Mouse (Mus musculus) gastrocnemius, postnatal 14 days (tissue): Measurements from ENCODE around the gene Srpk2. TPM values are rescaled to one million over a fixed set of nuclear protein-coding genes. Genes with fewer than 3 reads are reported as not detected.
"Not testable (repeated sequence)": the region's sequence is repeated elsewhere in the genome, so short reads cannot be mapped to it uniquely, and the experiment has no call there.

ENCODE experiments used
- DNase-seq: peaks from one replicate; pipeline ENCODE4 v3.0.0; 2021; ENCODE audit warnings: mixed read lengths
- intact Hi-C: fragments of 180-260 bp; cut with DNase I; formaldehyde crosslinking; loops from one replicate; pipeline ENCODE4 v1.15.1; 2025; ENCODE audit warnings: low total_unique reads
- long read RNA-seq, 2 experiments: library from polyadenylated mRNA; stranded (forward); transcript quantifications; one replicate each; pipeline ENCODE4 v2.0.0; 2021
- total RNA-seq, 2 experiments: library from RNA; stranded (reverse); gene quantifications; 2 replicates each; pipeline ENCODE4 v1.2.3; 2021

Gene Srpk2
- total RNA-seq: 10 to 100 TPM; 23.8 to 31.2 TPM
- long read RNA-seq, experiment 1, partial matches to known transcripts: 1 of 3 reads
- long read RNA-seq, experiment 1, other reads (novel, unspliced or antisense): 2 of 3 reads
- long read RNA-seq, experiment 2, full-length matches to known transcripts: 2 of 9 reads
- long read RNA-seq, experiment 2, partial matches to known transcripts: 2 of 9 reads
- long read RNA-seq, experiment 2, other reads (novel, unspliced or antisense): 5 of 9 reads

DNA sequence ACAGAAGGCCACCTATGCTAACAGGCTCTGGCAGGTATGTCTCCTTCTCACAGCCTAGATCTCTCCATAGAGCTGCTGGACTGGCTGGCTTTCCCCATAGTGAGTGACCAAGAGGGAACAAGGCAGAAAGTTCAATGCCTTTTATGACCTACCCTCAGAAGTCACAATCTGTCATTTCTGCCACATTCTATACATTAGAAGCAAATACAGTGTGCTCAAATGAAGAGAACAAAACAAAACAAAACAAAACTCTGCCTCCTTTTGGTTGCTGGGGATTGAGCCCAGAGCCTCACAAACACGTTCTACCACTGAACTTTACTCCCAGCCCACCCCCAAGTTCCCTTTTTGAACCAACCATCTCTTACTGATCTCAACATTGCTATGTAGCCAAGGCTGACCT, at the start of gene Srpk2:
Gene Srpk2, minus strand, starts transcription at position 101 of the 400 bp plus-strand sequence.
- intact Hi-C loops: no loop called here
- no peak for DNase-seq

DNA sequence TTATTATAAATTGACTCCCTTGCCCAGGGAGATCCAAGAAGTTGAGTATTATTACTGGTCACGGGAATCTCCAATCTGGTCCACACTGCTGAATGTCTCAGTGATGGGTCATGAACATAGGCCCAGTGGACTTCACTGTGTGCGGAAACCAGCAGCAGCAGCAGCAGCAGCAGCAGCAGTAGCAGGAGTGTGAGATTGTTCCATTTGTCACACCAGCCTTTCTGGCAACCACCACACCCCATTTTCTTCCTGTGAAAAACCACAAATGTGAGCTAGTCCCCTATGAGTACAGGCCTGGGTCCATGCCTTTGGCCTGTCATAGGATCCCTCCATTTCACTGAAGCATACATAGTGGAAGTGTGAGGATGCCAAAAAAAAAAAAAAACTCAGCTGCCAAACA, 37.5 kb upstream of the Srpk2 start:
- no peak for DNase-seq
- intact Hi-C loops: no loop called here

DNA sequence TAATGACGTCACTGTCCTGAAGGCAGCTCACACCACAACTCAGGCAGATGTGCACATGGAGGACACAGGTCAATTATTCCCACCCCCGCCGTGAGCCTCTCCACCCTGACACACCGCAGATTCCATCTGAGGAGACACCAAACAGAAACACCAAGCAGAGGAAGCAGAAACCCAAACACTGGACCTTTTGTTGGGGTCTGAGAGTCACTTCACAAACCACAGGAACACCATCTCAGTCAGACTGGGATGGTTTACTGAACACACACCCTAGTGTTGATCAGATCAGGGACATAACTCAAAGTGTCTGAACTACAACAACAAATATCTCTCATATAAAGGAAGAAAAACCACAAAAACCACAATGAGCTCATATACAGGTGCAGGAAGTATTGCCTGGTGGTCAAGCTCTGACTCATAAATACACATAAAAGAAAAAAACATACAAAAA, 34.5 kb upstream of the Srpk2 start:
- intact Hi-C loops: no loop called here
- DNase-seq: no peak

DNA sequence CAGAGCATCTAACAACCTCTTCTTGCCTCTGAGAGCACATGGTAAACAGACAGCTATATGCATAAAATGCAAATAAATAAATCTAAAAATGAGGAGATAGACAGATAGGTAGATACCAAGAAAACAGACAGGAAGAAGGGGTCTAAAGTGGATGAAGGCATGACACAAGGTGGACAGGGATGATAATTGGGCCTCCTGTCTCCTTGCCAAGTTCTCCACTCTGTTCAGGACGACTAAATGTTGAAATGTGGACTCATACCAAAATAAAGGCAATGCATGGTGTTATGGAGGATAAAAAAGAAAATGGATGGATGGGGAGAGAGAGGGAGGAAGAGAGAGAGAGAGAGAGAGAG, 33.7 kb upstream of the Srpk2 start:
- no peak for DNase-seq
- intact Hi-C loops: no loop called here

DNA sequence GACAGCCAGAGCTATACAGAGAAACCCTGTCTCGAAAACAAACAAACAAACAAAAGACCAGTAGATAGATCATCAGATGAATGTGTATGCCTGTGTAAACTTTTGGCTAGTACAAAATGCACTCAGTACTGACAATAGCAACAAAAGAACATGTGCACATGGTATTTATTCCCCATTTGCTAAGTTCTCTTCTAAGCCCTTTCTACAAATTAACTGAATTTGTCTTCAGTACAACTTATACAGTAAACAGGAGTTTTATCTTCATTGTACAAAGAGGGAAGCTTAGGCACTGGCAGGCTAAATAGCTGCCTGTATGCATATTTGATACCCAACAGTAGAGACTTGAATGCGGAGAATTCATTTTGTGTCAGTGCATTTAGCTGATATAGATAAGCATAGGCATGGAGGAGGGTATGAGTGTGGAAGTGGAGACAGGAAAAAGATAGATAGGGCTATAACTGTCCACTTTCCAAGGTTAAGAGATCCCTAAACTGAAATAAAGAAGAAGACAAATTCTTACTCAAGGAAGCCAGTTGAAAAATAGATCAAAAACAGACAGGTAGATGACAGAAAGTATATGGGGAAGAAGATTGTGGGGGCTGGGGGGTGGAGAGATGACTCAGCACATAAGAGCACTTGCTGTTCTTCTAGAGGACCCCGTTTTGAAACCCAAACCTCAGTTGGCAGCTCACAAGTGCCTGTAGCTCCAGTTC, 33.2 kb upstream of the Srpk2 start:
- no peak for DNase-seq
- intact Hi-C loops: no loop called here

DNA sequence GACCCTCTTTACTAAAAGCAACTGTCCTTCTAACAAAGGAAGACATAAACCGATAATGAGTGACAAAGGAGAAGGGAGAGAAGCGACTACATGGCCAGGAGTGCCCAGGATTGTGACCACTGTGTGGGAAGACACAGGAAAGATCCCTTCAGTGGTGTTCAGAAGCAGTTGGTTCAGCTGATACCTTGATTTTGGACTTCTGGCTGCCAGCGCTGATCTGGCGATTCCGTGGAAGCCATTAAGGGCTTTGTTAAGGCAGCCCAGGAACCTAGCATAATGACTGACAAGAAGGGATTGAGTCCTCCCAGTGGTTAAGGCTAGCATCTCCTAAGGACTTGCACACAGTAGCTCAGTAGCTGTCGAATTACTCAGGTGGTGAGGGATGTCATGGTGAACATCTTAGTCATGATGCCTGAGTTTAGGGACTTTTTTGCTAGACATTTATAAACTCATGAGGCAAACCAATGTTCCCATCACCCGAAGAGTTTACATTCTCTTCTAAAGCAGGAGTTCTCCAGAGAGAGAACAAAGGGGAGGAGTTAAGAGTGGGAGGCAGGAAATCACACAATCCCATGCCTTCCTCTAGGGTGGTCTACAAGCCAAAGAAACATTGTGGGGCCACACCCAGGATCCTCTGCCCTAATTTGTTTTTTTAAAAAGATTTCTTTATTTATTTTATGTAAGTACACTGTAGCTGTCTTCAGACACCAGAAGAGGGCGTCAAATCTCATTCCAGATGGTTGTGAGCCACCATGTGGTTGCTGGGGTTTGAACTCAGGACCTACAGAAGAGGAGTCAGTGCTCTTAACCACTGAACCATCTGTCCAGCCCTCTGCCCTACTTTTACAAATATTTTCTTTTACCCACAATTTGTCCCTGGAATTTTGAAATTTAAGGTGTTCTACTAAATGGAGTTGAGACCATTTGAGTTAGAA, 29.3 kb upstream of the Srpk2 start:
- intact Hi-C loops: no loop called here
- DNase-seq: no peak

DNA sequence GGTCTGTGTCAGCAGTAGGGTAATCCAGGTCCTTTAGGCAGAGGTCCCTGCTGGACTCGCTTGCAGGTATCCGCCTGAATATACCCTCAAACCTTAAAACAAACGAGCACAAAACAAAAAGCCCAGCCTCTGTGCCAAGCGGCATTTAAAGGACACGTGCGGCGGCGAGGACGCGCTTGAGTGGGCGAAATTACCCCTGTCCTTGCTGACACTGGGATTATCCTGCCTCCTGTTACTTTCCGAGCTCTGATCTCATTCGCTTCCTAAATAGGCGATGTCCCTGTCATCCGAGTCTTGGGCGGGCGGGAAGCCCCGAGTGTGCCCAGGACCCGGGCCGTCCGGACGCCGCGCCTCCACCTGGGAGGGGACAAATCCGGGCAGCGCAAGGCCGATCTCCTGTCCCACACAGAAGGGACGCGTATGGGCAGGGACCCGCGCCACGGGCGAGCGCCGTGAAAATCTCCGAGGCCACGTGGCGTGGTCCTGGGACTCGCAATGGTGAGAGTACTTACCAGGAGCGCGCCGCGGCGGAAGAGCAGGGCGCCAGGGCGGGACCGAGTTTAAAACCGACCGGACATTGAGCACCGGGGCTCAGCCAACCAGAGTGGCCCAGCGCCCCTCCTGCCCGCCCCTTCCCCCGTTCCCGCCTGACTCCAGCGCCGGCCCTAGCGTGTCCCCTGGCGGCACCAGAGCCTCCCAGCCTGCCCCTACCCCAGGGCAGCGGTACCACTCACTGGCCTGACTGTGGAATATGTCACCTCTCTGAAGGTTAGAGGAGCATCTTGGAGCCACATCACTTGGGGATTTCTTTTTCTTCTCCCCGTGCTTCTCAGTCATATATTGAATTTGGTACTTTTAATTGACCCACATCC, 27.9 kb upstream of the Srpk2 start:
- intact Hi-C loops: no loop called here
- peak; percentile 79 for DNase-seq

DNA sequence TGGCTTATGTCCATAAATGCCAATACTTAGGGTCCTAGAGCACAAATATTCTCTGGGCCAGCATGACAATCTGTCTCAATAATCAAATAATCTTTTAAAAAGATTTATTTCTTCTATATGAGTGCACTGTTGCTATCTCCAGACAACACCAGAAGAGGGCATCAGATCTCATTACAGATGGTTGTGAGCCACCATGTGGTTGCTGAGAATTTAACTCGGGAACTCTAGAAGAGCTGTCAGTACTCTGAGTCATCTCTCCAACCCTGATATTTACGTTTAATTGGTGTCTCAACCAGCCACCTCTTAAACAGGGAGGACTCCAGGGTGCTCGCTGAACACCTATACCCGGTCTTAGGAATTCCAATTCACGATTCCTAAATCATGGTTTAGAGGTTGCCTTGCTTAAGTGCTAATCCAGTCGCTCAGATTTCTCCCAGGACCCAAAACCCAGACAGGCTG, 27.3 kb upstream of the Srpk2 start:
- DNase-seq, intact Hi-C loops: not testable (repeated sequence)

DNA sequence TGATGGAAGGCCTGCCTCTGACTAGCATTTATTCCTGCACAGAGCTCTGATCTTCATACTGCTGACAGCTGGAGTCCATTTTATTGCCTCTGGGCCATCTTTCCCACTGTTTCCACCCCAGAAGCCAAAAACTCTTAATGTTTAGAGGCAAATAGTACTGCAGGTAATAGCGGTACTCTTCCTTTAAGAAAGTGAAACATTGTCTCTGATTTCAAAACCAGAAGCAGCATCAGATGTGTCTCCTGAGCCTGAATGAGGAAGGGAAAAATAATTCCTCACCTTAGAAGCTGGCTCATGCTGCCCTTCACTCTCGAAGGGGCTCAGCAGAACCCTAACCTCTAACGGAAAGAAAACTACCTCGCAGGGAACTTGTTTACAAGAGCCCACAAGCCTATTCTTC, 26.8 kb upstream of the Srpk2 start:
- DNase-seq: no peak
- intact Hi-C loops: no loop called here

DNA sequence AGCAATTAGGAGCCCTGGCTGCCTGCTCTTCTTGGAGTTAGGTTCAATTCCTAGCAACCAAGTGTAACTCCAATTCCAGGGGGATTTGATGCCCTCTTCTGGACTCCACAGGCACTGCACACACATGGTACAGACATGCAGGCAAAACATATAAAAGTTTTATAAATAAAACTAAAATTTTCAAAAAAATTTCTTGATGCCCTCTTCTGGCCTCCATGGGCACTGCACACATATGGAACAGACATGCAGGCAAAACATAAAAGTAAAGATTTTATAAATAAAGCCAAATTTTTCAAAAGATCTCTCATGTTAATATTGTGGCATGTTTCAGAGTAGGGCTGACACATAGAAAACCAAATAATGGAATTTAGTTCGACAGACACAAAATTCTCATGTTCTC, 25.2 kb upstream of the Srpk2 start:
- intact Hi-C loops: no loop called here

DNA sequence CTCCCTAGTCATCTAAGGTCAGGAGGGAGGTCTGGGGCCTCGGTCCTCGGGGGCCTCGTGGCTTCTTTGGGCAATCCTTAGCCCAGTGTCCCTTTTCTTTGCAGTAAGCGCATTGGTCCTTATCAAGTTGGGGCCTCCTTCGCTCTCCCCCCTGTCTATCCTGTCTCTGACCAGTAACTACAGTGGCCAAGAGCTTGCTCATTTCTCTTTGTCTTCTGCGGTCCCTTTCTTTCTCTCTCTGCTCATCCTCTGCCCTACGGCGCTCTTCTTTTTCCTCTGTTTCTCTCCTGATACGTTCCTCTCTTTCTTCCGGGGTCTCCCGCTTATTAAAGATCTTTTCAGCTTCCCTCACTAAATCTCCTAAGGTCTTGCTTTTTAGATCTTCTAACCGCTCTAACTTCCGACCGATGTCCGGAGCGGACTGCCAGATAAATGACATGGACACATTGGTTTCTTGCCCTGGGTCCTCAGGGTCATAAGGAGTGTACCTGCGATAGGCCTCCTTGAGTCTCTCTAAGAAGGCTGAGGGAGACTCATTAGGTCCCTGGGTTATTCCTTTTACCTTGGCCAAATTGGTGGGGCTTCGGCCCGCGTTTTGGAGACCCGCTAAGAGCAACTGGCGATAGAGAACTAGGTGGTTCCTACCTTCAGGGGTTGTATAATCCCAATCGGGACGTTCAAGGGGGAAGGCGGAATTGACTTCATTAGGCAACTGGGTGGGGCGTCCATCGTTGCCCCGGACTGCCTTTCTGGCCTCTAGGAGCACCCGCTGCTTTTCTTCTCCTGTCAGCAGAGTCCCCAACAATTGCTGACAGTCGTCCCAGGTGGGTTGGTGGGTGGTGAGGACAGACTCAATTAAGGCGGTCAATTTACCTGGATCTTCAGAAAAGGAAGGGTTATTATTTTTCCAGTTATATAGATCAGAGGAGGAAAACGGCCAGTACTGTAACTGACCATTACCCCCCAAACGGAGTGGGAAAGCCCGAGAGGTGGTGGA, 22.5 kb upstream of the Srpk2 start:
- intact Hi-C loops: not testable (repeated sequence)

More for the DNA sequence above, 25.2 kb upstream of the Srpk2 start:
- no peak for DNase-seq

DNA sequence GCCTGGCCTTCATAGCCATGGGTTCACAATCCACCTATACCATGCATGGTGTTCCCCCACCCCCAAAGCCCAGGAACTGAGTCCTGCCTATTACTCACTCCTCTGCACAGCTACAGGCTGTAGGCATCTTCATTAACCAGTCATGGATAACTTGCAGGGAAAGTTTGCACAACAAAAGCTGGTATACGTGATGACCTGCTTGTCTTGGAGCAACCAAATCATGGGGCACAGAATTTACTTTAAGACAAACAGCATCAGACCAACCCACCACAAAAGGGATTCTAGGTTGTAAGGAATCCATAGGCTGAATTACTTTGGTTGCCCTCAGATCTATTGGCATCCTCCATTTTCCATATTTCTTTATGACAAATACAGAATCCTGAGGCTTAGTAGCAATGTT, 13.0 kb upstream of the Srpk2 start:
- no peak for DNase-seq
- intact Hi-C loops: no loop called here

More for the DNA sequence above, 22.5 kb upstream of the Srpk2 start:
- DNase-seq: not testable (repeated sequence)

DNA sequence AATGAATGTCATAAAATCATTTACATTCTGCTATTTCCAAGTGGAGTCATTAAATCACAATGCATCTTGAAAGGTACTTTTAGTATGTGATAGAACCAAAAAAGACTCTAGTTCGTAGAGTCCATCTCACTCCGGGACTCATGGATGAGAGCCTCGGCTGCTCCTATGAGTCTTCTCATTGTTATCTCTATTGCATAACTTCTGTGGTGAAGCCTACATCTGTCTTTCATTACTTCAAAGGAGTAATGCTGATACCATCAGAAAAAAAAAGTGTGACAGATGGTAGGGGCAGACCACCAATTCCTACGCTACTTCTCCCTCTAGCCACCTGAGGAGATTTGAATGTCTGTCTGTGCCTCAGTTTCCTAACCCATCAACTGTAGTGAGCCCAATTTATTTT, 986 bp downstream of the Srpk2 start:
- no peak for DNase-seq
- intact Hi-C loops: no loop called here

DNA sequence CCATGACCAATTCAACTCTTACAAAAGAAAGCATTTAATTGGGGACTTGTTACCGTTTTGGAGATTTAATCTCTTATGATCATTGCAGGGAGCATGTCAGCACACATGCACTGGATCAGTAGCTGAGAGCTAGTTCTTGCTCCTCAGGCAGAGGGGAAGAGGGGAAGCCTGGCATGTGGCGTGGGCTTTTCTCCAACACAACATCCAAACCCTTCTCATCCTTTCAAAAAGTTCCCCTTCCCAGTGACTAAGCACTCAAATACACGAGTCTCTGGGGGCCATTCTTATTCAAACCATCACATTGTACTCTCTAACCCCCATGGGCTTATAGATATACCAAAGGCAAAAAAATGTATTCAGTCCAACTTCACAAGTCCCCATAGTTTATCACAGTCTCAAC, 5.4 kb downstream of the Srpk2 start:
- no peak for DNase-seq
- intact Hi-C loops: no loop called here

DNA sequence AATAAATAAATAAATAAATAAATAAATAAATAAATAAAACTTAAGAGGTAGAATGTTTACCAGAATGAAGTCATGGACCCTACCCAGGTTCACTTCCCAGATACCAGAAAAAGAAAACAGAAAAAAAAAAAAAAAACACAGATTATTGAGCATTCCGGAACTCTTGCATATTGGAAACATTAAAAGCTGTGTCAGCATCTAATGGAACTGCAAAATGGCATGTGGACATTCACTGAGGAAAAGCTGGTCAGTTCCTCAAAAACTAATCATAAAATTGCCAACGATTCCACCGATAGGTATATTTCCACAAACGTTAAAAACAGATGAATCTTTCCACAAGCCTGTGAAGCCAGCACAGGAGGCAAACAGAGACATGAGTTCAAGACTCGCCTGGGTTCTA, 6.5 kb downstream of the Srpk2 start:
- DNase-seq: no peak
- intact Hi-C loops: no loop called here

DNA sequence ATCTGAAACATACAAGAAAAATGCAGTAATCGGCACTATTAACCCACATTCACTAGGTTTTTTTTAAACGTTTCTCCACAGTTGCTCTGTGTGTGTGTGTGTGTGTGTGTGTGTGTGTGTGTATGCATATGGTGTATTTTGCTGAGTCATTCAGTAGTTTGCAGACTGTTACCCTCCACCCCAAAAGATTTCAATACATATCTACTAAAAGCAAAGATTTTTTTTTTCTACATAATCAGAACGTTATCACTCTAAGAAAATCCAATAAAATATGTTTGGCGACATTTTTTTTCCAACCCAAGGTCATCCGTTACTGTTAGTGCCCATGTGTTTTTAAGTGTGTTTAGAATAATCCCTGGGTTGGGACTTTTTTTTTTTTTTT, 7.4 kb downstream of the Srpk2 start:
- no peak for DNase-seq
- intact Hi-C loops: no loop called here

DNA sequence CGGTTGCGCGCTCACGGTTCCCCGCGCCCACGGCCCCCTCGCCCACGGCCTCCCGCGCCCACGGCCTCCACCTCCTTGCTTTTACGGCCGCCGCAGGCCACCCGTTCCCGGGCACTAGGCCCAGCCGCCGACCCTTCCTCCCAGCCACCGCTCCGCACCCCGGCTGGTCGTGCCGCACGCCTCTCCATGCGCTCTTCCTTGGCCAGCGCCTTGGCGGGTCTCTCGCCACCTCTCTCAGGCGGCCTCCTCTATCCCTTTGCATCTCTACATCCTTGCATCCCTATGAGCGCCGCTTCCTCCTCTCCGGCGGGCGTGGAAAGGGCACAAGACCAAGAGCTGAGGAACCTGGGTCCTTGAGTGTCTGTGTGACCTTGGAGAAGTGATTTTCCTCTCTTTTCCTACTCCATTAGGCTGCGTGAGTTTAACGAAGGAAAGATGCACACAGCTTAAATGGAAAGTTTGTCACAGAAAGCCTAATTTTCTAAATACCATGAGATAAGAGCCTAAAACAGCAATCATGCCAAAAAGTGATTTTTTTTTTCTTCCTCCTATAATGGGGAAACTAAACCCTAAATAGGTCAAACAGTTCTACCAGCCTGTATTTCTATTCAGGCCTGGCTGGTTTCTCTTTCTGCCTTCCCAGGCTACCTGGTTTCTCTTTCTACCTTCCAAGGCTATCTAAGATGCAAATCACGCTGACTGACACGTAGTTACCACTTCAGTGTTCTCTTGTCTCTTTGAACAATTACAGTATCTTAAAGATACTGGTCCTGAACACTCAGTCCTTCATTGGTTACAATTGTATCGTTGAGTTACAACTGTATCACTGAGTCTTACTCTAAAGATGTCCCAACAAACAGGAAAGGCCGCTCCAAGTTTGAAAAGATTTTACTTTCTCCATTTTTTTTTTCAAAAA, 8.0 kb downstream of the Srpk2 start:
- DNase-seq: no peak
- intact Hi-C loops: no loop called here
